Mouse (Mus musculus): ENCODE results near the gene Mei1. TPM values are rescaled to one million over a fixed set of nuclear protein-coding genes. Genes with fewer than 3 reads are reported as not detected.

The Mei1 gene
- polyA plus RNA-seq, 1 experiment from 2014 or later: not detected

DNA sequence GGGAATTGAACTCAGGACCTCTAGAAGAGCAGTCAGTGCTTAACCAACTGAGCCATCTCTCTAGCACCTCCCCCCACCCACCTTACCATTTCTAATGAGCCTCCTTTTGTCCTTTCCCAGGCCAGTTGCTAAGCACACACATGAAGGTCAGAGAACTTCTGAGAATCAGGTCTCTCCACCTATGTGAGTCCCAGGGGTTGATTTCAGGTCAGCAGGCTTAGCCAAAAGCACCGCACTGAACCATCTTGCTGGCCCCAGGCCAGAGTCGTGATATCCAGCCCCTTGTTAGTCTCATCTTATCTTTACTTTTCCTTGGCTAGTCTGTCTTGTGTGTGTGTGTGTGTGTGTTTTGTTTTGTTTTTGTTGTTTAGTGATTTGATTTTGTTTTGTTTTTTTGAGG, 75.6 kb downstream of the Mei1 start:
- Histone ChIP-seq H3K4me3 (ENCODE audit: low read depth, low read length) (no peak overlapping the region), H3K27me3 (ENCODE audit: control insufficient read depth, insufficient read depth, low read length) (no peaks in the 10 kb centered on the region), H3K9ac (replicated peaks; ENCODE audit: low read depth, low read length) (no peak overlapping the region), H3K4me2 (ENCODE audit: low read depth, low read length) (no peak overlapping the region), H3K9me3 (ENCODE audit: control insufficient read depth, low read length) (no peaks in the 10 kb centered on the region), H3K27ac (ENCODE audit: low read depth, low read length) (peak overlapping the region; percentile 98; the same call in 1 of the 2 replicates), H3K4me1 (ENCODE audit: control insufficient read depth, insufficient read depth, low read length) (peaks cover 18% of the 10 kb centered on the region), H3K36me3 (ENCODE audit: control insufficient read depth, insufficient read depth, low read length) (no peaks in the 10 kb centered on the region)
- WGBS: 46% methylated on average over 2 of the region's 2 CpGs
- ATAC-seq (ENCODE audit: low read depth): no peak

DNA sequence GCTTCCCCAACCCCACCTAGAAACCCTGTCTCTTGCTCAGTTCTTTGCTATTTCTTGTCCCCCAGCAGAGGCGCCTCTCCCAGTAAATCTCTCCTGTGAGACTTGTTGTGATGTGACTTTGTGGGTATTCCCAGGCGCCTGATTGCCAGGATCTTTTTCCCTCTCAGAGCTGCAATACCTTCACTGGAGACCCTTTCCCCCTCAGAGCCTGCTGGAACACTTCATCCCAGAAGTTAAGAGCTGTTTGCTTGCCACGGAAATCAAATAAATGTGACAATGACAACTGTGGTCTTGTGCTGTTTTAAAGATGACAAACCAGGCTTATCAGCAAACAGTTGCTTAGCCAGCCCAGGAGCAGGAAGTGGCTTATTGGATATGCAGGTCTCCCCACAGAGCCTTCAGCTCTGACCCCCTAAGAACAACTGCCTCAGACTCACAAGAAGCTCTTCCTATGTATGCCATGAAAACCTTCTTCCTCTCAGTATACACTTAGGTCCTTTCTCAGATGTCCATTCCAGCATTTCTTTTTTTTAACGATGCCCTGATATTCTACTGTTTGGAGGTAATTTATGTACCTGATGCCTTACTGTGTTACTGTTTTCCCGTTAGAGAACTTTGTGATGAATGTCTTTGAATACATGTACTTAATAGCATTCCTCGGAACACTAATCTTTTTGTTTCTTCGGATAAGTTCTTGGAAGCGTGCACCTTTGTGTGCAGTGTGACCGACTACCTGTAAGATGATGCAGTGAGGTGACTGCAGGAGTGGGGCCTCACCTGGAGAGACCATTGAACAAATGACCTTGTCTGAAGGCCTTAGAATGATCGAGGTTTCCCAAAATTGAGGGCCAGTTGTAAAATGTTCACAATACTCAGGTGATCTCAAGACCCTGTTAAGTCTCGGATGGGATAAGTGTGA, 76.3 kb downstream of the Mei1 start:
- Histone ChIP-seq H3K27me3 (ENCODE audit: control insufficient read depth, insufficient read depth, low read length) (no peaks in the 10 kb centered on the region), H3K9ac (replicated peaks; ENCODE audit: low read depth, low read length) (no peak overlapping the region), H3K4me3 (ENCODE audit: low read depth, low read length) (peak overlapping the region; percentile 77), H3K4me2 (ENCODE audit: low read depth, low read length) (peak overlapping the region; percentile 78), H3K4me1 (ENCODE audit: control insufficient read depth, insufficient read depth, low read length) (peaks cover 19% of the 10 kb centered on the region), H3K36me3 (ENCODE audit: control insufficient read depth, insufficient read depth, low read length) (no peaks in the 10 kb centered on the region), H3K27ac (ENCODE audit: low read depth, low read length) (peak overlapping the region; percentile 98), H3K9me3 (ENCODE audit: control insufficient read depth, low read length) (no peaks in the 10 kb centered on the region)
- peak; percentile 9 for ATAC-seq (ENCODE audit: low read depth)
- WGBS: 11% methylated on average over 11 of the region's 11 CpGs

DNA sequence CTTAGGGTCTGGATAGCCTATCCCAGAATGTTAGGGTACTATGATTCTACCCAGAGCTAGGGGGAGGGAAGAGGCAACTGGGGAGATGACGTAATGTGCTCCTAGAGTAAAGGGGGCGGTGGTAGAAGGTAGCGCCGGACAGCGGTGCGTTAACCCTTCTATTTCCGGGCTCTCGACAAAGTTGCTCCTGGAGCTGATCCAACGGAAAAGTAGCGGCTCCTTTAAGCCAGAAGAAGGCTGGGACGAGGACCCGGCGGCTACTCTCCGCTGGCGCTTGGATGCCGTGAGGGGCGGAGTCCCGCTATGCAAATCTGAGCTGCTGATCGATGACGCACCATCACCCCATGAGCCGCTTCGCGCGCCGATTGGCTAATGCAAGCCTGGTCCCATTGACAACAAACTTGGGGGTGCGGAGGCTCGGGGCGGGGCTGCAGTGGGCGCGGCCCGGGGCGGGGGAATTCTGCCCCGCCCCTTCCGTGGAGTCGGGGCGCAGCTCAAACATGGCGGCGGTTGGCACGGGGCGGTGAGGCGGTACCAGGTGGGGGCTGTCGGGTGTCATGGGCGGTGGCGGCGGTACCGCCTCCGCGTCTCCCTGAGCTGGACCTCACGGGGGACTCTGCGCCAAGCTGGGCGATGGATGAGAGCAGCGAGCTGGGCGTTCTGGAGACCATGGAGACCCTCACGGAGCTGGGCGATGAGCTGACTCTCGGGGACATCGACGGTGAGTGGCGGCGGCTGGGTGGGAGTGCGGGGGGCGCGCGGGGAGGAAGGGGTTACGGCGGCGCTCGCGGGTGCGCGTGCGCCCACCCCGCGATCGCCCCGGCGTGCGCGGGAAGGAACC, 77.2 kb downstream of the Mei1 start, which contains the start of gene Srebf2:
Gene Srebf2 (plus strand): TSS at position 412 of the 841 bp plus-strand sequence.
- no peaks in the 10 kb centered on the region for H3K27me3 ChIP-seq (ENCODE audit: control insufficient read depth, insufficient read depth, low read length)
- peak within 1 kb of the TSS; percentile 81 for H3K9ac ChIP-seq (replicated peaks; ENCODE audit: low read depth, low read length)
- peaks cover 22% of the 10 kb centered on the region for H3K4me1 ChIP-seq (ENCODE audit: control insufficient read depth, insufficient read depth, low read length)
- peak within 1 kb of the TSS; percentile 98 for H3K27ac ChIP-seq (ENCODE audit: low read depth, low read length)
- under 1% methylated on average over 72 of the region's 79 CpGs for WGBS
- 0 out of 2 replicates have a peak, but pooled peaks cover 3% of the 10 kb centered on the region for H3K36me3 ChIP-seq (ENCODE audit: control insufficient read depth, insufficient read depth, low read length)
- peak within 1 kb of the TSS; percentile 78 for H3K4me2 ChIP-seq (ENCODE audit: low read depth, low read length)
- peak within 1 kb of the TSS; percentile 77 for H3K4me3 ChIP-seq (ENCODE audit: low read depth, low read length)
- peak; percentile 97 for ATAC-seq (ENCODE audit: low read depth)
- no peaks in the 10 kb centered on the region for H3K9me3 ChIP-seq (ENCODE audit: control insufficient read depth, low read length)

DNA sequence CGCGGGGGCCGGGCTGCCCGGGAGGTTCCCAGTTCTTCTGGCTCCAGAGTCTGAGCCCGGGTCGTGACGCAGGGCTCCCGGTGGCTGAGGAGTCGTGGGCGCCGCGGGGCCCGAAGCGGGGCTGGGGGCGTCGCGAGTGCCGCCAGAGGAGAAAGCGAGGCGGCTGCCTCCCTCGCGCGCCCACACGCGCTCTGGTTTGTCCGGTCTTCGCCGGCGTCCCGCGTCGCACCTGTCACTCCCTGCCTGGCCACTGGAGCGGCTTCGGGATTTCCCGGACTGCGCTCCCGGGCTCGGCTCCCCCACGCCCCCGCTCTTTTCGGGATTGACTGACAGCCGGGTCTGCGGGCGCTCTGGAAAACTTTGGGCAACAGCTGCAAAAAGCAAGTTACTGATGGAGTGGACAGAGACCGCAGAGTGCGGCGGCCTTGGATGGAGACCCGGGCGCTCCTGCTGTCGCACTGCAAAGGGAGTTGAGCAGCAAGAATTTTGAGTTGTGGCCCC, 77.9 kb downstream of the Mei1 start:
- Histone ChIP-seq H3K4me2 (ENCODE audit: low read depth, low read length) (peak overlapping the region; percentile 78), H3K36me3 (ENCODE audit: control insufficient read depth, insufficient read depth, low read length) (0 out of 2 replicates have a peak, but pooled peaks cover 3% of the 10 kb centered on the region), H3K27ac (ENCODE audit: low read depth, low read length) (peak overlapping the region; percentile 98), H3K27me3 (ENCODE audit: control insufficient read depth, insufficient read depth, low read length) (no peaks in the 10 kb centered on the region), H3K9ac (replicated peaks; ENCODE audit: low read depth, low read length) (peak overlapping the region; percentile 81), H3K4me3 (ENCODE audit: low read depth, low read length) (peak overlapping the region; percentile 77), H3K4me1 (ENCODE audit: control insufficient read depth, insufficient read depth, low read length) (peaks cover 22% of the 10 kb centered on the region), H3K9me3 (ENCODE audit: control insufficient read depth, low read length) (no peaks in the 10 kb centered on the region)
- under 1% methylated on average over 31 of the region's 50 CpGs for WGBS
- peak; percentile 6 for ATAC-seq (ENCODE audit: low read depth)

DNA sequence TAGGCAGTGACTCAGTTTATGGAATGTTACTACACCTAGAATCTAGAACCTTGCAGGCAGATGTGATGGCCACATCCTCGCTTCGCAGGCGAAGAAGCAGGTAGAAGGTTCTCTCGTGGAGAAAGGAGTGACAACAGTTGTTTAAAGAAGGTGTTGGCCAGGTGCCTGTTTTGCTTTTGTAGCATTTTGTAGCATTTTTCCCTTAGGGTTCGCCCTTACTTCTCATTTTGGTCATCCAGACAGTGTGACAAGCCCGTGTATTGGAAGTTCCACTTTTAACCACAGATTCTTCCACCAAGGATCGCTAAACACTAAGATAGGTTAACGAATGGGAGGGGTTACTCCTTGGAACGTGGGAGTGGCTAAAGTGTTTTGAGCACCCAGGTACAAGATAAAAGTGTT, 78.7 kb downstream of the Mei1 start:
- Histone ChIP-seq H3K27ac (ENCODE audit: low read depth, low read length) (peak overlapping the region; percentile 98; the same call in 1 of the 2 replicates), H3K4me1 (ENCODE audit: control insufficient read depth, insufficient read depth, low read length) (peaks cover 22% of the 10 kb centered on the region), H3K4me3 (ENCODE audit: low read depth, low read length) (peak overlapping the region; percentile 77), H3K4me2 (ENCODE audit: low read depth, low read length) (peak overlapping the region; percentile 78), H3K9ac (replicated peaks; ENCODE audit: low read depth, low read length) (peak overlapping the region; percentile 81; the same call in 1 of the 2 replicates), H3K27me3 (ENCODE audit: control insufficient read depth, insufficient read depth, low read length) (no peaks in the 10 kb centered on the region), H3K36me3 (ENCODE audit: control insufficient read depth, insufficient read depth, low read length) (0 out of 2 replicates have a peak, but pooled peaks cover 3% of the 10 kb centered on the region), H3K9me3 (ENCODE audit: control insufficient read depth, low read length) (no peaks in the 10 kb centered on the region)
- 29% methylated on average over 9 of the region's 9 CpGs for WGBS
- no peak for ATAC-seq (ENCODE audit: low read depth)

DNA sequence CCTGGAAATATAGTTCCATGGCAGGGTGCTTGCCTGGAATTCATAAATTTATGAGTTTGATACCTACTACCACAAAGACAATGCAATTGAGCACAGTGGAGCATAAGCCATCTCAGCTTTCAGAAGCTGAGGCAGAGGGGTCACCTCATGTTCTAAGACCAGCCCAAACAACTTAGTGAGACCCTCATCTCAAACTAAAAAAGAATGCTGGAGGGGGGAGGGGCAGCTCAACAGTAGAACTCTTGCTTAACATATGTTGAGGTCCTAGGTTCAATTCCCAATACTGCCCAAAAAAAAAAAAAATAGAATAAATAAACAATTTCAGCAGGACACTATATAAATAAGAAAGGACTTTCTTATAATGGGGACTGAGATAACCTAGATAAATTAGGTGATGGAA, 80.2 kb downstream of the Mei1 start:
- no peak overlapping the region for H3K9ac ChIP-seq (replicated peaks; ENCODE audit: low read depth, low read length)
- H3K27ac ChIP-seq (ENCODE audit: low read depth, low read length): no peak overlapping the region
- H3K4me1 ChIP-seq (ENCODE audit: control insufficient read depth, insufficient read depth, low read length): peaks cover 22% of the 10 kb centered on the region
- H3K36me3 ChIP-seq (ENCODE audit: control insufficient read depth, insufficient read depth, low read length): 0 out of 2 replicates have a peak, but pooled peaks cover 3% of the 10 kb centered on the region
- H3K27me3 ChIP-seq (ENCODE audit: control insufficient read depth, insufficient read depth, low read length): no peaks in the 10 kb centered on the region
- H3K4me3 ChIP-seq (ENCODE audit: low read depth, low read length): no peak overlapping the region
- H3K9me3 ChIP-seq (ENCODE audit: control insufficient read depth, low read length): no peaks in the 10 kb centered on the region
- no peak overlapping the region for H3K4me2 ChIP-seq (ENCODE audit: low read depth, low read length)
- no peak for ATAC-seq (ENCODE audit: low read depth)

DNA sequence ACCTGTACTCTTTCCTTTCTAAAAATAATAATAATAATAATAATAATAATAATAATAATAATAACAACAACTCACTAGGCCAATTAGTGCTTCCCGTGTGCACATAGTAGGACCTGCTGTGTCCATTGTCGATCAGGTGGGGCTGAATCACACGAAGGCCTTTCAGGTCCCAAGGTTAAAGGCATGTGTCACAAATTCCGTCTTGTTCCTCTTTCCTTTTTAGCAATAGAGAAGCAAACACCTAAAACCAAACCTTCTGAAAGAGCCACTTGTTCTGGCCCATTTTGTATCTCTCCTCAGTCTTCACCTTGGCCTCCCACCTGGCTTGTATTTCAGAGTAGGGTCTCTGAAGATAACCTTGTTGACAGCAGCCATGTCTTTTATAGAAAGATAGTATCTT, 81.4 kb downstream of the Mei1 start:
- H3K9me3 ChIP-seq (ENCODE audit: control insufficient read depth, low read length): no peaks in the 10 kb centered on the region
- no peak for ATAC-seq (ENCODE audit: low read depth)
- 0 out of 2 replicates have a peak, but pooled peaks cover 3% of the 10 kb centered on the region for H3K36me3 ChIP-seq (ENCODE audit: control insufficient read depth, insufficient read depth, low read length)
- H3K27ac ChIP-seq (ENCODE audit: low read depth, low read length): no peak overlapping the region
- H3K27me3 ChIP-seq (ENCODE audit: control insufficient read depth, insufficient read depth, low read length): no peaks in the 10 kb centered on the region
- no peak overlapping the region for H3K4me2 ChIP-seq (ENCODE audit: low read depth, low read length)
- H3K4me1 ChIP-seq (ENCODE audit: control insufficient read depth, insufficient read depth, low read length): peaks cover 18% of the 10 kb centered on the region
- WGBS: 97% methylated on average over 4 of the region's 4 CpGs
- no peak overlapping the region for H3K9ac ChIP-seq (replicated peaks; ENCODE audit: low read depth, low read length)
- no peak overlapping the region for H3K4me3 ChIP-seq (ENCODE audit: low read depth, low read length)

DNA sequence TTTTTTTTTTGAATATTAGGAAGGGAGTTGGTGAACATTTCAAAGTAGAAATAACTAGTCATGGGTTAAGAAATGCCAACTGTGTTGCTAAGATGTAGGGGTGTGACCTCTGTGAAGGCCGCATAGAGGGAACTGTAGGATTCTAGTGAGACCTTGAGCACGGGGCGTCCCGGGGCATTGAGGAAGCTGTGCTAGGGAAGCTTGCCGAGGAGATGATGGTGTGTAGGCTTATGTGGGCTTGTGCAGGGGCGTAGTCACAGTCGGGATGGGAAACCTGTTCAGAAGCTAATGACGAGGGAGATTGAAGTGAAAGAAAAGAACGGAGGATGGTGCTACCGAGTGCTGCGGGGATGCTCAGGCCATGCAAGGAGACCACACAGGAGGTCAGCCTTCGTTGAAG, 82.2 kb downstream of the Mei1 start:
- Histone ChIP-seq H3K4me2 (ENCODE audit: low read depth, low read length) (no peak overlapping the region), H3K9ac (replicated peaks; ENCODE audit: low read depth, low read length) (no peak overlapping the region), H3K4me1 (ENCODE audit: control insufficient read depth, insufficient read depth, low read length) (peaks cover 14% of the 10 kb centered on the region), H3K27ac (ENCODE audit: low read depth, low read length) (no peak overlapping the region), H3K36me3 (ENCODE audit: control insufficient read depth, insufficient read depth, low read length) (0 out of 2 replicates have a peak, but pooled peaks cover 3% of the 10 kb centered on the region), H3K27me3 (ENCODE audit: control insufficient read depth, insufficient read depth, low read length) (no peaks in the 10 kb centered on the region), H3K9me3 (ENCODE audit: control insufficient read depth, low read length) (no peaks in the 10 kb centered on the region), H3K4me3 (ENCODE audit: low read depth, low read length) (no peak overlapping the region)
- no peak for ATAC-seq (ENCODE audit: low read depth)
- 88% methylated on average over 12 of the region's 12 CpGs for WGBS
